Mouse (Mus musculus) spleen, embryonic (tissue): Measurements from ENCODE around the gene Ly6g6d.
"Not testable (repeated sequence)": the region's sequence is repeated elsewhere in the genome, so short reads cannot be mapped to it uniquely, and the experiment has no call there.

Experiments
- CTCF ChIA-PET: fragments of 350-600 bp; sonication (Branson Sonifier 250); formaldehyde crosslinking; loops from one replicate; lab custom pipeline; 2022; lab: Charles Lee

The Ly6g6d gene

DNA sequence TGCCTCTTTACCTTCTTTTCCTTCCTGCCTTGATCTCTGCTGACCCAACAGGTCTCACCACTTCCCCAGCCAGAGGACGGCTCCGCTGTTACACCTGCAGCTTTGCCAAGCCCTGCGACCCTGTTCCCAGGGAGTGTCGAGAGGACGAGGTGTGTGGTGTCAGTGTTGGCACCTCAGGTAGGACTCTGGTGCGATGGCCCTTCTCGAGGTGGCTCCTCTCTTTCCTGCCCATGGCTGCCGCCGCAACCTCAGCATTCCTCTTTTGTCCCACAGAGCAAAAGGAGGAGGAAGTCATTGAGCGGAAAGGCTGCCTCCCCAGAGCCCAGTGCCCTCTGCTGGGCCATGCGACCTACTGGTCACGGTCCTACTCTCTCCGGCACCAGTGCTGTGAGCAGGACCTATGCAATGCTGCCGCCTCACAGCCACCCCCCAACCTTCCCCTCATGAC is at the start of gene Ly6g6d:
Gene Ly6g6d (minus strand): TSS at position 280 of the 448 bp plus-strand sequence.
- CTCF ChIA-PET, result no interaction called here

DNA sequence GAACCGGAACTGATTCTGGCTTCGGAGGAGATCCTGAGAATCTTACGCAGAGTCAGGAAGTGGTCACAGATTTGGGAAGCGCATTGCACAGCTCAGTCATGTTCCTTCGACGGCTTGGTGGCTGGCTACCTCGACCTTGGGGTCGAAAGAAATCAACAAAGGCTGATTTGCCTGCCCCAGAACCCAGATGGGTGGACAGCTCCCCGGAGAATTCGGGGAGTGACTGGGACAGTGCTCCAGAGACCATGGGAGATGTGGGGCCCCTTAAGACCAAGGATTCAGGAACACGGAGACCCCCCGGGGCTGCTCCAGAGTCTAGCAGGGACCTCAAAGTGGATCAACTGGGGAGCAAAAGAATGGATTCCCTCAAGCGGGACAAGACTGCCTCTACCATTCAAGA is 49.2 kb upstream of the Ly6g6d start:
- CTCF ChIA-PET, result interaction anchor here (1.4 kb wide), 1 partner anchor 20 kb away, joined by 3 read pairs; no protein-coding TSS in a partner anchor

- CTCF ChIA-PET, result no interaction called here
Measured at GRCm38 (mm10) chr17:35126206-35126611, 48.3 kb upstream of the Ly6g6d start, which contains the start of gene D17H6S53E. Gene D17H6S53E, plus strand, starts transcription at chr17:35126373.

DNA sequence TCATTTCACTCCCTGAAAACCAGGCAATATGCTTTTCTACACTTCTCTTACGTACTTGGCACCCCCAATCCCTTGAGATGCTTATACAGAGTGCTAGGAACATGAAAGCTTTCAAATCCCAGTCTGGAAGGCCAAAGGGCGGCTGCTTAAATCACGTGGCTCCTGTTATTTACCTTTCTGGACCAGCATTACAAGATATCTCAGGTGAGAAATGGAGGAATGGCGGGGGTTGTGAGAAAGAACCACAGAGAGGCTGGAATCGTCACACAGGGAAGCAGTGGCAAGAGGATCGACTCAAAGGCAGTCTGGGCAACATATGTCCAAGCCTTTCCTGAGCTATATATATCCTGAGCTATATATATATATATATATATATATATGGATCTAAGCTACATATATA is 47.7 kb upstream of the Ly6g6d start:
- CTCF ChIA-PET, result interaction anchor here (1.1 kb wide), 1 partner anchor 9 kb away, joined by 3 read pairs; the partner anchor contains the start of gene Bag6

DNA sequence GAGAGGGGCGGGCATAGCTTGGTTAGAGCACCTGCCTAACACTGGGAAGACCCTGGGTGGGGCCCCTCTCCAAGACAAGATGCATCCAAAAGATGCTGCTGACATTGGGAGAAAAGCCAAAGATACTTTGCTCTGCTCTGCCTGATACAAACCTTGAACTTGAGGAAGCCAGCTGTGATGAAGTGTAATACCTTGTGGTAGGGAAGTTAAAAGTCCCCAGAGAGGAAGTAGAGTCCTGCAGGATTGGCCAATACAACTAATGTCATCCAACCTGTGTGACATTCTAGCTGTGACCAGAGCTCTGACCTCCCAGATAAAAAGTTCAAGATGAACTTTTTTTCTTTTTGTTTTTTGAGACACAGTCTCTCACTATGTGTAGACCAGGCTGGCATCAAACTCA is 47.2 kb upstream of the Ly6g6d start:
- CTCF ChIA-PET, result interaction anchor here (0.6 to 1.1 kb wide), 2 partner anchors 9 to 90 kb away, joined by 3 read pairs; partner anchors contain the start of gene Bag6

DNA sequence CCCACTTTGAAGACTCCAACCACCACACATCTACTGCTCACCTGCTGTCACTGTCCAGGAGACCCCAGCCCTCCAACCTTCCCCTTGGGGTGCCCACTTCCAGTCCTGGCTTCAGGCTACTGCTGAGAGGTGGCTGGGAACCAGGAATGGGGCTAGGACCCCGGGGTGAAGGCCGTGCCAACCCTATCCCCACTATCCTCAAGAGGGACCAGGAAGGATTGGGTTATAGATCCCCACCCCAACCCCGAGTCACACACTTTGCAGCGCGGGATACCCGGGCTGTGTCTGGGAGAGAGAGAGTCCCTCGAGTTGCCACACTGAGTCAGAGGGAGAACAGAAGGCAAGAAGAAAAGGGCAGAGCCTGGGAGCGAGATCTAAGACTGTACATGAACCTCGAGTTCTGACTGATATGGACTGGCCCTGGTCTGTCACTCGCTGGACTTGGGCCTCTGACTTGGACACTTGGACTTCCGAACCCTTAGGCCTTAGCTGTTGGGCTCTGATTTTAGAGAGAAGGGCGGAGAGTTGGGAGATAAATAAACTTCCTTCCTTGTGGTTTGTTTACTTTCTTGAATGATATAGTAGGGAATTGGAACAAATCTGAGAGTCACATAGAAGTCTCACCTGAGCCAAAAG is 46.5 kb upstream of the Ly6g6d start:
- CTCF ChIA-PET, result not testable (repeated sequence)

DNA sequence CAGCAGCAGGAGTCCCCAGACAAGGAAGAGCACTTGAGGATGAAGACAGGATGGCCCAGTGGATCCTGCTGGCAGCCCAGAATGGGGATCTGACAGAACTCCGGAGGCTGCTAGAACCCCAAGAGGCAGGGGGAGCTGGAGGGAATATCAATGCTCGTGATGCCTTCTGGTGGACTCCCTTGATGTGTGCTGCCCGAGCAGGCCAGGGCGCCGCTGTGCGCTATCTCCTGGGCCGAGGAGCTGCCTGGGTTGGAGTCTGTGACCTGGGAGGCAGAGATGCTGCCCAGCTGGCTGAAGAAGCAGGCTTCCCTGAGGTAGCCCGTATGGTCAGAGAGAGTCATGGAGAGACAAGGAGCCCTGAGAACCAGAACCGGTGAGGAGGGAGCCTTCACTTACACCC is 45.4 kb upstream of the Ly6g6d start:
- CTCF ChIA-PET, result not testable (repeated sequence)

DNA sequence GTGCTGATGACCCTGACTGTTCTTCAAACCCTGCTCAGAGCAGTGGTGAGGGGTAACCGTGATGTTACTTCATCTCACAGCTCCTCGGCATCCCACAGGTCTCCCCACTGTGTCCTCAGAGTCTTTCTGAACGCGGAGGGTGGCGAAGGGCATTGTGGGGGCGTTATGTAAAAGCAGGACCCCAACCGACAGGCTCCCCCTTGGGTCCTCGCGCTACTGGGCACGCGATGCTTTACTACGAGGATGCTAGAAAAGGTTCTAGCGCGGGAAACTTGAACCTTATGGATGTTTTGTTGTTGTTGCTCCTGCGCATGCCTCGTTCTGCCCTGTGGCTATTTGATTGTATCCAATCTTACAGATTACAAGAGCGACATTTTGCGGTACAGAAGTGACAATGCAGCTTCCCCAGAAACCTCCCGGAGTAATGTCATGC is 44.0 kb upstream of the Ly6g6d start, which contains the start of gene Csnk2b:
Gene Csnk2b (minus strand): TSS at position 183 of the 433 bp plus-strand sequence.
- CTCF ChIA-PET, result no interaction called here

DNA sequence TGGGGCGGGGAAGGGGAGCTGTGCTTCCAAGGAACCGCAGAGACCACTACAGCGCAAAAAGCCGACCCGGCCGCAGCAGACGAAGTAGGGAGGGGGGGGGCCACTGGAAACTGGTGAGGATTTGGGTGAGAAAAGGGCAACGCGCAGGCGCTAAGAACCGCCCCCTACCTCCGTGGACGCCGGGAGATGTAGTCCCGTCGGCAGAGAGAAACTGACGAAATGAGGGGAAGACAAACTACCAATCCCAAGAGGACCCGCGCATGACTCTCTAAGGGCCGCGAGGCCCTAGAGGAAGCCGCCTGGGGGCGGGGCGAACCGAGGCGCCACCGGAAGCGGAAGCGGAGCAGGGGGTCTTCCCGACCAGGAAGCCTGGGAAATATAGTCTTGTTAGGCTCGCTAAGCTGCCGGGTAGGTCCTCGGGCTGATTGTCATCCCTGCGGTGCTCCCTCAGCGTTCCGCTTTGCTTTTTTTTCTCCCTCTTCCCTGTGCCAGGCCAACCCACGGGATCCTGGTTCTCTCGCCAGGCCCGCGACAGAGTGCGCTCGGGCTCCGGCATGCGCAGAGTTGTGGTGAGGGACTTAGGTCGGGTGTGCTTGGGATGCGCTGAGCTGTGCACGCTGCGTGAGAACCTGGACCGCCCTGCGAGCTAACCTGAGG is 43.4 kb upstream of the Ly6g6d start, which contains the start of gene Gpank1:
Gene Gpank1 (plus strand): TSS at position 313 of the 657 bp plus-strand sequence.
- CTCF ChIA-PET, result no interaction called here

DNA sequence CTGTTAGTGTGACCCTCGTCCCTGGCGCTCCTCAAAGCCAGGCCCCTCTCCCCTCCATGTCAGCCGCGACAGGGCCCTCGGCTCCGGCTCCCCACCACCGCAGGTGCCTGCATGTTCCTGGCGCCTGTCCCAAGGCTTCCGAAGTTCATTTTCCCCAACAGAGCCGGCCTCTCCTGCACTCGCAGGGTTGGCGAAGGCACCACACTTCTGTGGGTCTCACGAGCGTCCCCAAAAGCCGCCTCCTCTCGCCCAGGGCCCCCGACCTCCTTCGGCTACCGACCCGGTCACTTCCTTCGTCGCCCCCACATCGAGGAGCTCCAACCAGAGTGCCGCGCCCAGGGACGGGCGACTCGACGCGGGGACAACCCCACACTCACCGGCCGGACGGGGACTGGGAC is 42.9 kb upstream of the Ly6g6d start:
- CTCF ChIA-PET, result no interaction called here

DNA sequence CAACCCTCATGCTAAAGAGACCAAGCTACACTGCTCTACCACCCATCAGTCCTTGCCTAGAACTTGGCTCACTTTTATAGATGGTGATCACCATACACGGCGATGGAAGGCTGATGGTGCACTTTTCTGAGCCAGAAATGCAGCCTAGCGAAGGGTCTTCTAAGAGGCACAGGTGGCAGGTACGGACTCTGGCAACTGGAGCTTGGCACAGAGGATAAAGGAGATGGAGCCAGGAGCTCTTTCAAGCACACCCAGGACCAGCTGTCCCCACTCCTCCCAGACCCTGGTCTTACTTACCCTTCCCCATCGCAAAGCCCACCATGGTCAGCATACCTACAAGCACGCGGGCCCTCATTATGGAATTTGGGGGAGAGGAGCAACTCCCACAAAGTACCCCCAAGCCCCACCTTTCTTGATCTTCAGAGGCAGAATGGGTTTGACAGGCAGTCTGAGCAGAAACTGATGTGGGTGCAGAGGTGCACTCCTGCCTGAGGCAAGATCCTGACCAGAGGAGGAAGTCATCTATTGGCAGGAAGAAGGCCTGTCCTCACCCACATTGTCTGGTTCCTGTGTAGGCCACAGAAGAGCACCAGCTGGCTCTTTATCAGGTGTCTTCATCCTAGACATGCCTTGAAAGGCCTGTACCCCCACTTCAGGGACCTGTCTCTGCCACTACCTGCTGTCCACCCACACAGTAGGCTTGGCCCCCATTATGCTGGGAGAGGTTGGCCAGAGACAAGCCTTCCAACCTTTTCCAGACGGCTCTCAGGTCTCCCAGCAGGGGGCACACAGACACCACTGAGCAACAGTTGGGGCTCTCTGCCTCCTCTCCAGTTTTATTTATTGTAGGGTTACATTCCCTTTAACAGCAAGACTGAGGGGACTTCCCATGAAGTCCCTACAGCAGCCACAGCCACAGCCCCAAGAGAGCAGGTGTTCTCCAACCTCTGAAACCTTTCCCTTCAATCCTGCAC is 37.5 kb upstream of the Ly6g6d start, which contains the start of gene Ly6g5b:
Gene Ly6g5b (minus strand): TSS at position 383 of the 974 bp plus-strand sequence.
- CTCF ChIA-PET, result interaction anchor here (0.9 kb wide), 1 partner anchor 118 kb away, joined by 3 read pairs; the partner anchor contains the start of gene Atp6v1g2

DNA sequence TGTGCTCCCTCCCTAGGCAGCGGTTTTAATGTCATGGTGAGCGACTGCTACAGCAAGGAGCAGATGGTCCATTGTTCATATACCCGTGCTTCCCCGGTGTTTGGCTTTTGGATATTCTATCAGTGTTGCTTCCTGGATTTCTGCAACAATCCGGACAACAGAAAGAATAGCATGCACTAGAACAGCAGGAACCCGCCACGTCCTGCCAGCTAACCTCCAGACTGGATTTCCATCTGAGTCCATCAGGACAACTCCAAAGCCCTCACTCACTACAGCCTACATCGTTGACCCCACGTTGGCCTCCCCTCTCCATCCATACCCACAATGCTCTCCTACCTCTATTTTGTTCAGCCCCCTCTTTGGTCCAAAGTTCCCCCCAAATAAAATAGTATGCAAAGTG is 33.9 kb upstream of the Ly6g6d start:
- CTCF ChIA-PET, result interaction anchor here (0.6 kb wide), 1 partner anchor 81 kb away, joined by 3 read pairs; no protein-coding TSS in a partner anchor

DNA sequence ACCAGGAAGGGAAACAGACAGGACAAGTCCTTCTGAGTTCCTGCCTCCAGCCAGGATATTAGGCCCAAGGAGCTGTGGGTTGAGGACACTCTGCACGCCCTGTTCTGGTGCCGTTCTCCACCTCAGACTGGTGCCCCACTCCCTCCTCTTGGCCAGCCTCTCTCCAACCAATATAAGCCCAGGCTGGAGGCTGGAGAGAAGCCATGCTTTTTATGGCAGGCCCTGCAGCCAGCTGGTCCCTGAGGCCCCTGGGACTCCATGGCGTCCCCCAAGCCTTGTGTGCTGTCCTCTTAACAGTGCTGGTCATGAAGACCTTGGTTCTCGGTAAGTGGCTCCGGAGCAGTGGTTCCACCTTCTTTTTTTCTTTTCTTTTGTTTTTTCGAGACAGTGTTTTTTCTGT is 30.2 kb upstream of the Ly6g6d start, which contains the start of gene Ly6g5c:
Gene Ly6g5c (plus strand): TSS at position 183 of the 400 bp plus-strand sequence.
- CTCF ChIA-PET, result interaction anchor here (1.0 kb wide), 1 partner anchor 19 kb away, joined by 3 read pairs; no protein-coding TSS in a partner anchor

GRCm38 (mm10) chr17:35106522-35106921 is 28.7 kb upstream of the Ly6g6d start:
- CTCF ChIA-PET, result interaction anchor here (0.5 to 0.6 kb wide), 2 partner anchors 35 to 57 kb away, joined by 3 read pairs; no protein-coding TSS in a partner anchor

GRCm38 (mm10) chr17:35105740-35106389 is 28.0 kb upstream of the Ly6g6d start:
- CTCF ChIA-PET, result no interaction called here

DNA sequence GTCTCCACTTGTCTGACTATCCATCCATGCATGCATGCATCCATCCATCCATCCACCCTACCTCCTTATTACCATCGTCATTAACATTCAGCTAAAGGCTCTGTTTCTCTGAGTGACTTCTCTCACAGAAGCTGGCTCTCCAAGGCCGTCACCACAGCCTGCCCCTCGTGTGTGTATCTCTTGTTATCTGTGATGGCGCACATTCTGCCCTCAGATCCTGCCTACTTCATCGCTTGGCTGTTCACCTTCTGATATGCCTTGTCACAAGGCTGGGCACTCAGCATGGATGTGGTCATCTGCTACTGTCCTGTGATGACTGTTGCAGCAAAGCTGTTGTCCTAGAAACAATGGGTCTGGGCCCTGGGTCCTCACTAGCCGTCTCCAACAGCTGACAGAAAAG is 26.9 kb upstream of the Ly6g6d start:
- CTCF ChIA-PET, result no interaction called here

DNA sequence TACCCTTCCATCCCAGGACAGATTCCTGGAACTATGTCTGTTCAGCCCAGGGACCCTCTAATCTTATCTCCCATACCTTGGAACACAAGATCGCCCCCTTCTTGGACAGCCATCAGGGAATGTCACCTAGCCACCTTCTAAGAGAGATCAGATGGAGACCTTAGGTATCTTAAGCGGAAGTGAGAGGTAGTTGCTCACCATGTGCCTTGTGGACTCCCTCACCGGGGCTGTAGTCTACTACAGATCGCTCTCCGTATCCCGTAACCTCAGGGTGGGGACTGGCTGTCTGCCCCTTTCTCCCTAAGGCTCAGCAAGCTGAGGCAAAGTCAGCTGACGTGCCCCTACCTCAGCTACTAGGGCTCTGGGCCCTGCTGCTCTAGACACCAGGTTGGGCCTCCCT is 26.2 kb upstream of the Ly6g6d start:
- CTCF ChIA-PET, result no interaction called here

GRCm38 (mm10) chr17:35103221-35103690 is 25.4 kb upstream of the Ly6g6d start:
- CTCF ChIA-PET, result no interaction called here

DNA sequence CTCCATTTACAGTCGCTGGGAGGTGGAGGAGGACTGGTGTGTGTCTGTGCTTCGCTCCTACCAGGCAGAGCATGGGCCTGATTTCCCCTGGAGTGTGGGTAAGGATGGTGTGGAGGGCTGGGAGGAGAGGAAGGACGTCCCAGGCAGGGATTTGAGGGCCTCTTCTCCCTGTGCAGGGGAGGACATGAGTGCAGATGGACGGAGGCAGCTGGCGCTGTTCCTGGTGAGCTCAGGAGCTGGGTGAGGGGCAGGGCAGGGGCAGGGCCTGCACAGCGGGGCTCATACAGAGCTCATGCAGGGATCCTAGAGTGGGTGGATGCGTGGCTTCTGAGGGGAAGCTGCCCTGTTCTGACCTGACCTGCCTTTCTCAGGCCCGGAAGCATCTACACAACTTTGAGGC is 24.4 kb upstream of the Ly6g6d start:
- CTCF ChIA-PET, result no interaction called here

DNA sequence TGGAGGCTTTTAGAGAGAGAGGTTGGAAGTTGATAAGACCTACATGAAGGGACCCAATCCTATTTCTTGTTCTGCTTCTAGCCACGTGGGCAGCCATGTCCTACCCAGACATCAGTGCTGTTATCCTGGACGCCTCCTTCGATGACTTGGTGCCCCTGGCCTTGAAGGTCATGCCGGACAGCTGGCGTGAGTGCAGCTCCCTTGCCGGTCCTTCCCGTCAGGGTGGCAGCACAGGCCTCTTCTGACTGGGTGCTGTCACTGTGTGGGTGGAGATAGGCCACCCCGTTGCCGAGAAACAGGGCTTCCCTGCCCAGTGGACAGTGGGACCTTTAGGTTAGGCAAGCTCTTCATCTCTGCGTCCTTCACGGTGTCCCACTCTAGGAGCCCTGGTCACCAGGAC is 23.3 kb upstream of the Ly6g6d start:
- CTCF ChIA-PET, result interaction anchor here (0.5 to 1.0 kb wide), 2 partner anchors 36 to 100 kb away, joined by 3 to 5 read pairs; no protein-coding TSS in a partner anchor
